Mouse (Mus musculus) heart, embryonic 14.5 days (tissue): ENCODE measurements around the gene Zfhx3. TPM values are rescaled to one million over a fixed set of nuclear protein-coding genes. Genes with fewer than 3 reads are reported as not detected.

Source experiments
- ATAC-seq: fragments of 200-750 bp; cut with Nextera tagmentation; 2 replicates; pipeline ENCODE4 v1.8.0; 2017; ENCODE audit warnings: low read depth, moderate TSS enrichment; ENCODE audit not compliant: insufficient number of reproducible peaks, insufficient read depth, low FRiP score
- H3K27ac ChIP-seq, 2 experiments: fragments of 200-500 bp in 1 of 2; fragments of 300-500 bp in 1 of 2; sonication (generic) in 1 of 2; replicated peaks in 1 of 2; 2 replicates each; pipeline ENCODE4 v1.5.1; 2012 to 2014; ENCODE audit warnings: low read depth in 2 of 2, low read length in 2 of 2, control low read depth in 1 of 2, mild to moderate bottlenecking in 1 of 2, mixed read lengths in 1 of 2; ENCODE audit not compliant: control insufficient read depth in 1 of 2, insufficient read depth in 1 of 2
- H3K27me3 ChIP-seq: fragments of 300-500 bp; sonication (generic); 2 replicates; pipeline ENCODE4 v1.6.1; 2014; ENCODE audit warnings: mild to moderate bottlenecking, low read length, control low read depth; ENCODE audit not compliant: control insufficient read depth, insufficient read depth
- H3K36me3 ChIP-seq: fragments of 300-500 bp; sonication (generic); 2 replicates; pipeline ENCODE4 v1.6.1; 2014; ENCODE audit warnings: mild to moderate bottlenecking, control low read depth, low read length, mixed read lengths; ENCODE audit not compliant: control insufficient read depth, insufficient read depth
- H3K4me1 ChIP-seq, 2 experiments: fragments of 200-500 bp in 1 of 2; fragments of 300-500 bp in 1 of 2; sonication (generic) in 1 of 2; 2 replicates each; pipeline ENCODE4 v1.6.1; 2012 to 2014; ENCODE audit warnings: low read length in 2 of 2, control low read depth in 1 of 2, mixed read lengths in 1 of 2; ENCODE audit not compliant: control insufficient read depth in 2 of 2, insufficient read depth in 2 of 2
- H3K4me2 ChIP-seq: fragments of 300-500 bp; sonication (generic); 2 replicates; pipeline ENCODE4 v1.6.1; 2014; ENCODE audit warnings: mild to moderate bottlenecking, low read length
- H3K4me3 ChIP-seq, 2 experiments: fragments of 200-500 bp in 1 of 2; fragments of 300-500 bp in 1 of 2; sonication (generic) in 1 of 2; 2 replicates each; pipeline ENCODE4 v1.5.1; 2012 to 2014; ENCODE audit warnings: low read length in 2 of 2, mild to moderate bottlenecking in 2 of 2, control low read depth in 1 of 2, low read depth in 1 of 2, moderate library complexity in 1 of 2; ENCODE audit not compliant: control insufficient read depth in 1 of 2, insufficient read depth in 1 of 2
- H3K9ac ChIP-seq: fragments of 300-500 bp; sonication (generic); 2 replicates; pipeline ENCODE4 v1.6.1; 2014; ENCODE audit warnings: mild to moderate bottlenecking, low read length
- H3K9me3 ChIP-seq: fragments of 300-500 bp; sonication (generic); 2 replicates; pipeline ENCODE4 v1.6.1; 2016; ENCODE audit warnings: low read length, control low read depth; ENCODE audit not compliant: control insufficient read depth
- WGBS: fragments of 180-500 bp; shearing (Covaris S2); extraction: QIAGEN DNeasy Blood & Tissue Kit; methylation state at CpG from one replicate; pipeline ENCODE4 v1.1.7; 2014; 5-methylcytosine and 5-hydroxymethylcytosine counted together
- polyA plus RNA-seq: library from polyadenylated mRNA; unstranded; fragments of >200 nt; fragmentation: Nextera tagmentation; extraction: Ambion mirVana; gene quantifications from 2 replicates; pipeline ENCODE4 v1.2.1, GENCODE M21; 2014

The Zfhx3 gene
- polyA plus RNA-seq, 1 experiment from 2014 or later = 6.4 TPM

GRCm38 (mm10) chr8:108611792-108612413, 669.5 kb downstream of the Zfhx3 start:
- Histone ChIP-seq H3K4me2 (no peak overlapping the region), H3K4me3 (no peak overlapping the region), H3K4me1 (peaks cover 9 to 19% of the 10 kb centered on the region in 2 experiments; a peak in 3 of 4 replicates), H3K27ac (no peak overlapping the region), H3K27me3 (no peaks in the 10 kb centered on the region), H3K9me3 (no peaks in the 10 kb centered on the region), H3K36me3 (no peaks in the 10 kb centered on the region), H3K9ac (no peak overlapping the region)
- 50% methylated on average over 11 of the region's 11 CpGs for WGBS
- no peak for ATAC-seq

- Histone ChIP-seq H3K27me3 (no peaks in the 10 kb centered on the region), H3K4me1 (peaks cover 7 to 19% of the 10 kb centered on the region in 2 experiments; a peak in 3 of 4 replicates), H3K27ac (no peak overlapping the region), H3K4me3 (no peak overlapping the region), H3K4me2 (no peak overlapping the region), H3K36me3 (no peaks in the 10 kb centered on the region), H3K9me3 (no peaks in the 10 kb centered on the region), H3K9ac (no peak overlapping the region)
- no peak for ATAC-seq
- 22% methylated on average over 5 of the region's 5 CpGs for WGBS
These were observed 670.4 kb downstream of the Zfhx3 start for GRCm38 (mm10) chr8:108612815-108613214.

- WGBS = 45% methylated on average over 2 of the region's 2 CpGs
- no peak overlapping the region for H3K9ac ChIP-seq
- H3K27me3 ChIP-seq = no peaks in the 10 kb centered on the region
- no peaks in the 10 kb centered on the region for H3K36me3 ChIP-seq
- no peaks in the 10 kb centered on the region for H3K9me3 ChIP-seq
- H3K27ac ChIP-seq = no peak overlapping the region
- no peak overlapping the region for H3K4me3 ChIP-seq
- H3K4me2 ChIP-seq = no peak overlapping the region
- ATAC-seq = no peak
- H3K4me1 ChIP-seq = peaks cover 7 to 18% of the 10 kb centered on the region in 2 experiments; a peak in 3 of 4 replicates
These were observed 670.8 kb downstream of the Zfhx3 start for GRCm38 (mm10) chr8:108613280-108613679.

- 46% methylated on average over 7 of the region's 7 CpGs for WGBS
- Histone ChIP-seq H3K9ac (no peak overlapping the region), H3K4me3 (no peak overlapping the region), H3K9me3 (no peaks in the 10 kb centered on the region), H3K27me3 (no peaks in the 10 kb centered on the region), H3K36me3 (no peaks in the 10 kb centered on the region), H3K27ac (no peak overlapping the region), H3K4me2 (no peak overlapping the region), H3K4me1 (no peaks in the 10 kb centered on the region; a peak in 1 of 4 replicates)
- ATAC-seq = no peak
These were observed 678.9 kb downstream of the Zfhx3 start for GRCm38 (mm10) chr8:108621296-108621695.

- ATAC-seq = no peak
- Histone ChIP-seq H3K27me3 (no peaks in the 10 kb centered on the region), H3K4me2 (no peak overlapping the region)
These were observed 681.2 kb downstream of the Zfhx3 start for GRCm38 (mm10) chr8:108623660-108624059.

GRCm38 (mm10) chr8:108625571-108626120, 683.2 kb downstream of the Zfhx3 start:
- 78% methylated on average over 9 of the region's 9 CpGs for WGBS
- H3K4me3 ChIP-seq = no peak overlapping the region
- no peaks in the 10 kb centered on the region; a peak in 1 of 4 replicates for H3K4me1 ChIP-seq
- no peak overlapping the region for H3K27ac ChIP-seq
- no peak for ATAC-seq
- H3K9ac ChIP-seq = no peak overlapping the region
- no peaks in the 10 kb centered on the region for H3K9me3 ChIP-seq
- no peaks in the 10 kb centered on the region for H3K36me3 ChIP-seq
- H3K4me2 ChIP-seq = no peak overlapping the region
- no peaks in the 10 kb centered on the region for H3K27me3 ChIP-seq

More at GRCm38 (mm10) chr8:108623660-108624059, 681.2 kb downstream of the Zfhx3 start:
- Histone ChIP-seq H3K36me3 (no peaks in the 10 kb centered on the region), H3K4me3 (no peak overlapping the region), H3K4me1 (no peaks in the 10 kb centered on the region; a peak in 1 of 4 replicates), H3K9me3 (no peaks in the 10 kb centered on the region), H3K9ac (no peak overlapping the region), H3K27ac (no peak overlapping the region)
- WGBS = 26% methylated on average over 5 of the region's 5 CpGs

GRCm38 (mm10) chr8:108631069-108631468, 688.6 kb downstream of the Zfhx3 start:
- Histone ChIP-seq H3K27ac (no peak overlapping the region), H3K27me3 (no peaks in the 10 kb centered on the region), H3K4me2 (no peak overlapping the region), H3K4me3 (no peak overlapping the region), H3K4me1 (no peaks in the 10 kb centered on the region), H3K9ac (no peak overlapping the region), H3K9me3 (no peaks in the 10 kb centered on the region), H3K36me3 (no peaks in the 10 kb centered on the region)
- 100% methylated on average over 1 of the region's 1 CpGs for WGBS
- no peak for ATAC-seq

GRCm38 (mm10) chr8:108634282-108634681, 691.8 kb downstream of the Zfhx3 start:
- Histone ChIP-seq H3K4me3 (no peak overlapping the region), H3K9ac (no peak overlapping the region), H3K27ac (no peak overlapping the region), H3K36me3 (no peaks in the 10 kb centered on the region), H3K9me3 (no peaks in the 10 kb centered on the region), H3K4me1 (no peaks in the 10 kb centered on the region), H3K27me3 (no peaks in the 10 kb centered on the region), H3K4me2 (no peak overlapping the region)
- 70% methylated on average over 3 of the region's 3 CpGs for WGBS
- ATAC-seq = no peak
